Mouse (Mus musculus) MEL (cell line): ENCODE measurements around the gene Usp45.

Experiments
- EP300 ChIP-seq, 2 experiments: IDR thresholded peaks; 2 replicates each; pipeline ENCODE4 v1.6.1; 2011; ENCODE audit warnings: improper control_type of control experiment in 2 of 2, low read length in 2 of 2, low read depth in 1 of 2, mild to moderate bottlenecking in 1 of 2
- ETS1 ChIP-seq: IDR thresholded peaks from 2 replicates; pipeline ENCODE4 v1.6.1; 2012; ENCODE audit warnings: low read depth, mild to moderate bottlenecking, inconsistent platforms, low read length, improper control_type of control experiment, moderate library complexity
- GATA1 ChIP-seq: IDR thresholded peaks from 2 replicates; pipeline ENCODE4 v1.6.1; 2011; ENCODE audit warnings: low read depth, low read length, improper control_type of control experiment
- HCFC1 ChIP-seq: IDR thresholded peaks from 2 replicates; pipeline ENCODE4 v1.6.1; 2012; ENCODE audit warnings: low read depth, mild to moderate bottlenecking, inconsistent platforms, low read length, improper control_type of control experiment, moderate library complexity
- MEF2A ChIP-seq: IDR thresholded peaks from 2 replicates; pipeline ENCODE4 v1.6.1; 2014; ENCODE audit warnings: low read depth, mild to moderate bottlenecking, inconsistent platforms, low read length, improper control_type of control experiment; ENCODE audit not compliant: poor library complexity, insufficient replicate concordance, severe bottlenecking; ENCODE audit errors: extremely low read depth
- POLR2A ChIP-seq, 2 experiments: IDR thresholded peaks; 2 replicates each; pipeline ENCODE4 v1.6.1; 2011 to 2012; ENCODE audit warnings: low read length in 2 of 2, mild to moderate bottlenecking in 2 of 2, control low read depth in 1 of 2, improper control_type of control experiment in 1 of 2, low read depth in 1 of 2, moderate library complexity in 1 of 2; ENCODE audit not compliant: control insufficient read depth in 1 of 2, insufficient read depth in 1 of 2, poor library complexity in 1 of 2
- TBP ChIP-seq: IDR thresholded peaks from 2 replicates; pipeline ENCODE4 v1.8.0; 2011; ENCODE audit warnings: low read depth, low read length, improper control_type of control experiment
- USF2 ChIP-seq, 2 experiments: IDR thresholded peaks; 2 replicates each; pipeline ENCODE4 v1.6.1; 2011 to 2012; ENCODE audit warnings: improper control_type of control experiment in 2 of 2, low read length in 2 of 2, borderline replicate concordance in 1 of 2, inconsistent platforms in 1 of 2, low read depth in 1 of 2, mild to moderate bottlenecking in 1 of 2; ENCODE audit not compliant: insufficient read depth in 1 of 2

- TF ChIP-seq USF2 (IDR thresholded peaks at IDR 0.05; ENCODE audit: borderline replicate concordance in 1 of 2, insufficient read depth in 1 of 2, low read depth in 1 of 2, low read length in 2 of 2): no peak
- TF ChIP-seq POLR2A (IDR thresholded peaks at IDR 0.05; ENCODE audit: control insufficient read depth in 1 of 2, insufficient read depth in 1 of 2, low read depth in 1 of 2, low read length in 2 of 2, poor library complexity in 1 of 2): no peak
- TF ChIP-seq HCFC1: no peak
- TF ChIP-seq TBP: no peak
- no peak for TF ChIP-seq EP300 (IDR thresholded peaks at IDR 0.05; ENCODE audit: low read depth in 1 of 2, low read length in 2 of 2)
- no peak for TF ChIP-seq GATA1
- no peak for TF ChIP-seq ETS1
- TF ChIP-seq MEF2A: no peak
Measured at GRCm38 (mm10) chr4:21810608-21811007, 43.7 kb downstream of the Usp45 start.
